Mouse (Mus musculus) spleen, embryonic (tissue): Measurements from ENCODE around the gene Prkab2.

Source experiments
- CTCF ChIA-PET: fragments of 350-600 bp; sonication (Branson Sonifier 250); formaldehyde crosslinking; loops from one replicate; lab custom pipeline; 2022; lab: Charles Lee

Gene Prkab2

DNA sequence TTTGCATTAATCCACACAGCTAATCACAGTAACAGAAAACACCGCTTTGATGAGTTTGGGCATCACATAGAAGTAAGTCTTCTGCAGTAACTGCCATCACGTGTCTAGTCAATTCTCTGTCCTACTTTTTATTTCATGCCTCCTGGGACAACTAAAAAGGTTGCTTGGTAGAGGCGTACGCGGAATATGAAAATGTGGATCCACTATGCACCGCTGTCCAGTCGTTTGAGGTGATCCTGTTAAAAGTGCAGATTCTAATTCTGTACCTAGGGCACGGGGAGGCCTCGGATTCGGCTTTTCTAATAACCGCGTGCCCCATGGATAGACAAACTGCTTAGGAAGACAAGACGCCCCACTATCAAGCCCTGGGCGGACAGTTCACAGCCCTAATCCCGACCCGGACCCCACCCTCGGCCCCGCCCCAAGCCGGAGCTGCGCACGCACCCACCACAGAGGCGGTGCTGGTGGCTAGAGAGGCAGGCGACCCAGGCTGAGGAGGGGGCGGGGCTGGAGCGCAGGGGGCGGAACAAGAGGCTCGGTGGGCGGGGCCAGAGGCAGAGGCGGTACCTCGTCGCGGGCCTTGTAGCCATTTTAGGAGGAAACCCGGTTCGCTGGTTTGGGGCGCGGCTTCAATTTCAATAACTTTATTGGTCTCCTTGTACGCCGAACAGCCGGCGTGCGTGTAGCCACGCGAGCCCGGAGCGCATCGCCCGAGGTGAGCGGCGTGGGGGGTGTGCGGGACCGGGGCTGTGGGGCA is at the start of gene Prkab2:
Gene Prkab2 (plus strand): TSS at position 539 of the 757 bp plus-strand sequence.
- CTCF ChIA-PET: no interaction called here

DNA sequence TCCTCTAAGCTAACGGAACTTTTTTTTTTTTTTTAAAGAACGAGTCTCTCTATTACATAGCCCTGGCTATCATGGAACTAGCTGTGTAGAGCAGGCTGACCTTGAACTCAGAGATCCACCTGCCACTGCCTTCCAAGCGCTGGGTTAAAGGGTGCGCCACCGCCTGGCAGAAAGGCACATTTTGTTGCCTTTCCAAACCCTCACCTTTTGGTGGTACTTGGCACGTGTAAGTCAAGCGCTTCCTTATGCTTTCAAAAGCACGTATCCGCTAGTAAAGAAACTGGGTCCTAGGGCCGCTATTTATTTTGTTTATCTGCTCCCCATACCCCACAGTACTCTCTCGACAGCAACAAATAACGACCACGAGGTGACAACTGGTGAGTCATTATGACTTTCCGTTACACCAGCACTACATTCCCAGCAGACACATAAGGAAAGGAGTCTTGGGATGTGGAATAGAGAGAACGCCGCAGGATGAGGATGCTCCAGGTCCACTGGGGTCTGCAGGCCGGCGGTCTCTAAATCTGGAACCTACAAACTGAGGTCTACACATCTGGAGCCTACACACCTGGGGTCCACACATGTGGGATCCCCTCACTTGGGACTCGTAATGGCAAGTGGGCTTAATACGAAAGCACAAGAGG is 48.7 kb upstream of the Prkab2 start:
- CTCF ChIA-PET: interaction anchor here (0.6 kb wide), 1 partner anchor 72 kb away, joined by 3 read pairs; no protein-coding TSS in a partner anchor

- CTCF ChIA-PET: interaction anchor here (1.0 kb wide), 1 partner anchor 22 kb away, joined by 3 read pairs; no protein-coding TSS in a partner anchor
Observed at GRCm38 (mm10) chr3:97609845-97610410, 48.1 kb upstream of the Prkab2 start, which contains the start of gene Chd1l. TSS of gene Chd1l (minus strand) at chr3:97610203.

- CTCF ChIA-PET: interaction anchor here (1.0 kb wide), 1 partner anchor 21 kb away, joined by 3 read pairs; no protein-coding TSS in a partner anchor
Observed at GRCm38 (mm10) chr3:97611021-97611420, 47.0 kb upstream of the Prkab2 start.

DNA sequence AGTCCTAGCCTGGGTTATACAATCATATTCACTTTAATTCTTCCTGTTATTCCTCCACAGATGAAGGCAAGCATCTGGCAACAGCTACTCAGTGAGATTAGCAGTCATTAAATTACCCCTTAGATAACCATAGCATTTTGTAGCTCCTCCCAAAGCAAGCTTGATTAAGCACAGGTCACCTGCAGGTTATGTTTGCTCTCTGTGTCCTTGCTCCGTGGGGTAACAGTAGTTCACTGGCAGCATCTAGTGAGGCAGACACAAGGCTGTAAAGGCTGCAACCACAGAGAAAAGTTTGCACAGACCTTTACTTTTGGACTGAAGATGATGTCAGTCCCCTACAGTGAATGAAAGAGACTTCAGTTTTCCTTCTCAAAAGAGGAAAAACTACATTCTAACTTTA is 42.8 kb upstream of the Prkab2 start:
- CTCF ChIA-PET: no interaction called here

DNA sequence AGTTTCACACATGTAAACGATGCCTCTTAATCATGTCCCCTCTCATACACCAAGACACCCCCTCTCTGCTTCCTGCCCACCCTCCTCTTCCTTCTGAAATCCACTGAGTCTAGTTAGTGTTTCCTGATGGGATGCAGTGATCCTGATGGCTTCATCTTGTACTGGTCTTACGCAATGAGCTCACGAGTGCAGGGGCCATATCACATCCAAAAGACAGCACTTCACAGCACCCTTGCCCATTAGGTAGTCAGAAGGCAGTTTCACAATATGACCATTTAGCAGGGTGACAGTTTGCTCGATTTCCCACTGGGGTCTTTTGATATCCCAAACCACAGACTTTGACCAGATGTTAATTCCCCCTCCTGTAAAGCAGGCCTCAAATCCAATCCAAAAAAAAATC is 42.1 kb upstream of the Prkab2 start:
- CTCF ChIA-PET: no interaction called here

GRCm38 (mm10) chr3:97617091-97617825 is 40.7 kb upstream of the Prkab2 start:
- CTCF ChIA-PET: no interaction called here

GRCm38 (mm10) chr3:97617899-97618298 is 40.1 kb upstream of the Prkab2 start:
- CTCF ChIA-PET: no interaction called here

DNA sequence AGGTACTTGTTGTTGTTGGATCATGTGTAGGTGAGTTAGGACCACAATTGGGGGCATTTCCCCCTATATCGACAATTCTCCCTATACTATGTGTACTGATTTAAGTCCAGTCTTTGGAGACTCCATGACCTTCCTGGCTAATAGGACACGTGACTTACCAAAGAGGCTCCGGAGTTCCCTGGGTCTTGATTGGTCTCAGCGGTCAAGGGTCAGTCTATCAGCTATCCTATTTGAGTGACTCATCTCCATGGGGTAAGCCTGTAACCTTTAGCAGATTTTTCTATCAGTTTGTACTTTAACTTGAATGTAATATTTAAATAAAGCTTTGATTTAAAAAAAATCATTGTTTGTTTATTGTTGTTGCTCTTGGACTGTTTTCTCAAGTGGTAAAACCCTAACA is 37.3 kb upstream of the Prkab2 start:
- CTCF ChIA-PET: no interaction called here

GRCm38 (mm10) chr3:97624611-97625010 is 33.4 kb upstream of the Prkab2 start:
- CTCF ChIA-PET: no interaction called here

GRCm38 (mm10) chr3:97627893-97628292 is 30.1 kb upstream of the Prkab2 start:
- CTCF ChIA-PET: interaction anchor here (0.8 kb wide), 1 partner anchor 194 kb away, joined by 8 read pairs; no protein-coding TSS in a partner anchor

DNA sequence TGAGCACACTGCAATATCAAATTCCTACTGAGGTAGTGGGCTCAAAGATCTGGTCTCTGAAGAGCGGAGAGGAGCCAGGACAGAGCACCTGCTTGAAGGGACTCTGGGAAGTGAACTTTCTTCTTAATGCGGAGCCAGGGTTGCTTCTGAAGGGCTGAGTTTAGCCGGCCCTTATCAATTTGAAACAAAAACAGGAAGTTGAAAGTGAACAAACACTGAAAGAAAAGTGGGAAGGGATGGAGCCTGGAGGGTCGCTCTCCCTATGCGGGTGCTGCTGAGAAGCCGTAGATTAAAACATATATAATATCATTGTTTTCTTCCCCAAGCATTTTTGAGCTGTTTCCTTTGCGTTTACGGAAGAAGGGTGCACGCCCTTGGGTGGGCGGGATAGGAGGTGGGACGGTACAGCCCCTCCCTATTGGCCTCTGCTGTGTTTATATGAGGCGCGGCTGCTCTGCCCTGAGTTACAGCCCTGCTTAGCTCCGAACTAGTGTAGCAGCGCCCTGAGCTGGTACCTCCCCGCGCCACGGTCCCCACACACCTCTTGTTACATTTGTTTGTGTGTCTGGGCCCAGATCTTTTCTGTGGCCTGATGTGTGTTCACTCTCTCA is 29.5 kb upstream of the Prkab2 start, which contains the start of gene Fmo5:
Gene Fmo5 (plus strand): TSS at position 414 of the 611 bp plus-strand sequence.
- CTCF ChIA-PET: interaction anchor here (0.8 kb wide), 1 partner anchor 193 kb away, joined by 8 read pairs; no protein-coding TSS in a partner anchor

DNA sequence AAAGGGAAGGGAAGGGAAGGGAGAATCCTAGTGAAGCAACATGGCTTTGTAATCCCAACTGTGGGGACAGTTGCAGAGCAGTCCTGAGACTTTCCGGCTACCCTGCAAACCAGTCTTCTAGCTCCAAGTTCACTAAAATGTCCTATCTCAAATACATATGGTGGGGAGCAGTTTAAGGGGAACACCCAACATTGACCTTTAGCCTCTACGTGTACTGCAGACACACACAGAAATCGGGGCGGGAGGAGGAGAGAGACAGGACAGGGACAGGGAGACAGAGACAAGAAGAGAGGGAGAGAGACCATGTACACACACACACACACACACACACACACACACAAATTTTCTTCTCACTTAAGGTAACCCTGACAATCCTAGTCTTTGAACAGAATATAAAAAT is 28.1 kb upstream of the Prkab2 start:
- CTCF ChIA-PET: no interaction called here

DNA sequence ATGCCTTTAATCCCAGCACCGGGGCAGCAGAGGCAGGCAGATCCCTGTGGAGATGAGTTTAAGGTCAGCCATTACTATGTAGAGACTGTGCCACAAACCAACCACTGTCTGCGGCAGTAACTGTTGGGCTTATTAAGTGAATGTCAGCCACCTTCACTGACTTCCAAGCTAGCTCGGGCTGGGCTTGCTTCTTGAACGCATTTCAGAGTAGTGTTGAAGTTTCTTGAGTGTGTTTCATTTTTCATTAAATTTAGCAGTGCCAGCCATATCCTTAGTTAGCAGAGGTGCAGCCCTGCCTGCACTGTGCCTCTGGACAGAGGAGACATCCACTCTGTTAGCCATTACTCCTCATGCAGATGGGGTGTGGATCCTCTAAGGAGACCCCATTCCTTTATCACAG is 27.2 kb upstream of the Prkab2 start:
- CTCF ChIA-PET: interaction anchor here (1.4 kb wide), 1 partner anchor 20 kb away, joined by 3 read pairs; no protein-coding TSS in a partner anchor

DNA sequence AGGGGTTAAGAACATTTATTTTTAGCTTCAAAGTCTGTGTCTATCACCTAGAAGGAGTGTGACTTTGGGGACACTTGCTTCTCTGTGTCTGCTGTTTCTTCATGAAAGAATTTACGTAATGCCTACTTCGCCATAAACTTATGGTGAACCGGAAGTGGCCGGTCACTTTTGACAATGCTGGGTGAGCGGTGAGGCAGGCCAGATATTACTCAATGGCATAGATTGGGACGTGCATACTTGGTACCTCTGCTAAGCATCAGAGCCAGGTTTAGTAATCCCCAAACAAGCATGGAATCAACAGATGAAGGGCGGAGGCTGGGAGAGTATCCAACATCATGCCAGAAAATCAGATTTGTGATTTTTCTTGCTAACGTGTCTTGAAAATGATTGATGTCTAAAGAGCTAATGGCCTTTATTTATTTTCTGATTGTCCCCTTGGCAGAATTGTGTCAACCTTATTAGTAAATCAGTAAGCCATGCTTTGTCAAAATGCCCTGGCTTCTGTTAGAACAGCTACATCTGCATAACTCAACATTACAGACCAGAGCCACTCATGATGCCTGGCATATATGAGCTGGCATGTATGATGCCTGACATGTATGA is 26.6 kb upstream of the Prkab2 start:
- CTCF ChIA-PET: interaction anchor here (1.4 kb wide), 1 partner anchor 21 kb away, joined by 3 read pairs; no protein-coding TSS in a partner anchor

DNA sequence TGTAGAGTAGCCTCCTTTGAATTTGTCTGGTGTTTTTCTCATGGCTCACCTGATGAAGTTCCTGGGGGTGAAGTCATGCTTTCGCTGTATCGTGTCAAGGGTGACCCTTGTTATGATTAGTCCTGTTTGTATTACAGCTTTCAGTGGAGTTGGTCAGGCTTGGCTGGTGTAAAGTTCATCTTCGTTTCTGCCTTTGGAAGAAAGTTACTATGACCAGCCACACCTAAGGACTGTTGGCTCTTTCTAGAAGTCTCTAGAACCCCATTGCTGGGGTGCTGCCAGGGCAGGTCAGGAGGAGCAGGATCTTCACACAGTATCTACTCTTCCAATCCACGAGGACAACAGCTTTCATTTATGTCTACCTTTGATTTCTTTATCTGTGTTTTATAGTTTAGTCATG is 24.5 kb upstream of the Prkab2 start:
- CTCF ChIA-PET: no interaction called here

GRCm38 (mm10) chr3:97634288-97634761 is 23.7 kb upstream of the Prkab2 start:
- CTCF ChIA-PET: no interaction called here

DNA sequence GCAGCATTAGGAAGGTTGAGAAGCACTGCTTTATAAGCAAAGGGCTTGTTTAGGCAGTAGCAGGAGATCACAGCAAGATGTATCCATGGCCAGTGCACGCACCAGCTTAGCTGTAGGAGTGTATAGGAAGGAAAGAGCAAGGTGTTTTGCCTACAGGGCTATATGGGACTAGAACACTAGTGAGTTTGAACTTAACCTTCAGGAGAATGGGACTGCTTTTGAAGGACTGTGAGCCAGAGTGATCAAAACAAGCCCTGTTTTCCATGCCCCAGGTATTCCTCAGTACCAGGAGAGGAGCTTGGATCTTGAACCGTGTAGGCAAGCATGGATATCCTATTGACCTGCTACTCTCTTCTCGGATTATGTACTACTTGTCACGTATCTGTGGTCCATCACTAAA is 16.6 kb upstream of the Prkab2 start:
- CTCF ChIA-PET: no interaction called here

DNA sequence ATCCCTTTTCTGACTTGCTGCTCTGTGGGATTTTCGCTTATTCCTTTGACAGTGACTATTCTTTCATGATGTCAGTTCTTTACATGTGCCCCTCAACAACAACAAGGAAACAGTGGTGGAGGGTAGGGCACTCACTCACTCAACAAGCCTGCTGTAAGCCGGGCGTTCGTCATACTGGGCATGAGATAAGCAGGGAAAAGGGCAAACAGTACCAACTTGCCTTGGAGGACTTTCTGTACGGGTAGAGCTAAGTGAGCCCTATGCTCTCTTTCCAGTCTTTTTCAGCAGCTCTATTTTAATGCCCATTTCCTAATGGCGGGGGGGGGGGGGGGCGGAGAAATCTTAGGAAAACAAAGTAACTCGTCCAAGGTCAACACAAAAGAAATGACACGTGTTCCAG is 16.0 kb upstream of the Prkab2 start:
- CTCF ChIA-PET: no interaction called here

DNA sequence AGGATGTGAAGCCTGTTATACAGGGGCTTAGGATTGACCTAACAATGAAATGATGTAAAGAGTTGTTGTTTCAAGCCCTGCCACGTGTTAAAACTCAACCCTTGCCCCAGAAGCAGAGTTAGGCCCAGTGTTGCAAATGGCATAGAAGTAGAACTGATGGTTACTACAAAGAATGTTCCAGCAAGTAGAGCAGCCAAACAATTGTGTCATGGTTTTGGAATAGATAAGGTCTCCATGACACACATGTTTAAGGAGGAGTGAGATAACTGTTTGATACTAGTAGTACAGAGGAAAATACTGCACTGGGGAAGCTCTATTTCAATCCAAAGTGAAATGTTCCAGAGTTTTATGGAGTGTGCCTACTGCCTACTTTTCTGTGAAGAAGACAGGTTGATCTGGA is 9.5 kb upstream of the Prkab2 start:
- CTCF ChIA-PET: no interaction called here
